Mouse (Mus musculus): ENCODE results near the gene Fermt3. TPM values are rescaled to one million over a fixed set of nuclear protein-coding genes. Genes with fewer than 3 reads are reported as not detected.
"Not testable (repeated sequence)": the region's sequence is repeated elsewhere in the genome, so short reads cannot be mapped to it uniquely, and the experiment has no call there.

Fermt3 gene
- total and polyA plus RNA-seq, 2 experiments from 2014 or later, result 5.1 to 11.1 TPM

GRCm38 (mm10) chr19:7056248-7057087, 37.2 kb upstream of the Fermt3 start, which contains the start of gene Macrod1:
Gene Macrod1, plus strand, starts transcription at chr19:7056810.
- Histone ChIP-seq H3K4me2 (ENCODE audit: low read depth, low read length) (peak within 1 kb of the TSS; percentile 99), H3K4me3 (ENCODE audit: low read depth, low read length) (peak within 1 kb of the TSS; percentile 68), H3K27me3 (ENCODE audit: control insufficient read depth, insufficient read depth, low read length) (no peaks in the 10 kb centered on the region), H3K9ac (replicated peaks; ENCODE audit: low read depth, low read length) (peak within 1 kb of the TSS; percentile 74), H3K9me3 (replicated peaks; ENCODE audit: control insufficient read depth, low read length) (no peaks in the 10 kb centered on the region), H3K4me1 (ENCODE audit: control insufficient read depth, insufficient read depth) (peaks cover 16% of the 10 kb centered on the region), H3K36me3 (replicated peaks; ENCODE audit: control insufficient read depth, insufficient read depth, low read length) (no peaks in the 10 kb centered on the region), H3K27ac (ENCODE audit: low read depth) (peak within 1 kb of the TSS; percentile 97)
- DNase-seq (ENCODE audit: low spot score) (peak; percentile 51), ATAC-seq (ENCODE audit: insufficient read depth, low read depth) (peak; percentile 62)
- TF ChIP-seq CTCF (IDR thresholded peaks at IDR 0.05; ENCODE audit: low read depth) (no peak), EP300 (IDR thresholded peaks at IDR 0.05; ENCODE audit: low read depth) (no peak)
- whole genome bisulfite sequencing, result 1% methylated on average over 66 of the region's 72 CpGs

GRCm38 (mm10) chr19:7055173-7055572, 35.9 kb upstream of the Fermt3 start:
- Histone ChIP-seq H3K4me2 (ENCODE audit: low read depth, low read length) (no peak overlapping the region), H3K9ac (replicated peaks; ENCODE audit: low read depth, low read length) (0 out of 2 replicates have a peak overlapping the region, but pooled peaks have one; percentile 4), H3K36me3 (replicated peaks; ENCODE audit: control insufficient read depth, insufficient read depth, low read length) (no peaks in the 10 kb centered on the region), H3K27me3 (ENCODE audit: control insufficient read depth, insufficient read depth, low read length) (no peaks in the 10 kb centered on the region), H3K4me3 (ENCODE audit: low read depth, low read length) (no peak overlapping the region), H3K9me3 (replicated peaks; ENCODE audit: control insufficient read depth, low read length) (peaks cover 7% of the 10 kb centered on the region; the same call in 1 of the 2 replicates), H3K27ac (ENCODE audit: low read depth) (peak overlapping the region; percentile 67), H3K4me1 (ENCODE audit: control insufficient read depth, insufficient read depth) (peaks cover 16% of the 10 kb centered on the region)
- DNase-seq (ENCODE audit: low spot score), result peak; percentile 63
- TF ChIP-seq CTCF (IDR thresholded peaks at IDR 0.05; ENCODE audit: low read depth), result peak; percentile 16; the same call in 1 of the 2 replicates
- TF ChIP-seq EP300 (IDR thresholded peaks at IDR 0.05; ENCODE audit: low read depth), result no peak
- ATAC-seq (ENCODE audit: insufficient read depth, low read depth), result no peak
- 36% methylated on average over 3 of the region's 3 CpGs for WGBS

- no peak for TF ChIP-seq CTCF (IDR thresholded peaks at IDR 0.05; ENCODE audit: low read depth)
- H3K4me3 ChIP-seq (ENCODE audit: low read depth, low read length), result no peak overlapping the region
- H3K9me3 ChIP-seq (replicated peaks; ENCODE audit: control insufficient read depth, low read length), result peaks cover 7% of the 10 kb centered on the region; the same call in 1 of the 2 replicates
- H3K9ac ChIP-seq (replicated peaks; ENCODE audit: low read depth, low read length), result 0 out of 2 replicates have a peak overlapping the region, but pooled peaks have one; percentile 4
- H3K4me1 ChIP-seq (ENCODE audit: control insufficient read depth, insufficient read depth), result peaks cover 16% of the 10 kb centered on the region
- H3K27ac ChIP-seq (ENCODE audit: low read depth), result peak overlapping the region; percentile 67
- H3K27me3 ChIP-seq (ENCODE audit: control insufficient read depth, insufficient read depth, low read length), result no peaks in the 10 kb centered on the region
- ATAC-seq (ENCODE audit: insufficient read depth, low read depth) (no peak), DNase-seq (ENCODE audit: low spot score) (peak; percentile 64)
- no peak overlapping the region for H3K4me2 ChIP-seq (ENCODE audit: low read depth, low read length)
- WGBS, result 32% methylated on average over 10 of the region's 10 CpGs
- H3K36me3 ChIP-seq (replicated peaks; ENCODE audit: control insufficient read depth, insufficient read depth, low read length), result no peaks in the 10 kb centered on the region
These were observed 35.5 kb upstream of the Fermt3 start for GRCm38 (mm10) chr19:7054772-7055171.

GRCm38 (mm10) chr19:7053382-7053781, 34.1 kb upstream of the Fermt3 start:
- not testable (repeated sequence) for H3K9me3 ChIP-seq (replicated peaks; ENCODE audit: control insufficient read depth, low read length); ATAC-seq (ENCODE audit: insufficient read depth, low read depth); H3K27me3 ChIP-seq (ENCODE audit: control insufficient read depth, insufficient read depth, low read length); H3K27ac ChIP-seq (ENCODE audit: low read depth); DNase-seq (ENCODE audit: low spot score); H3K36me3 ChIP-seq (replicated peaks; ENCODE audit: control insufficient read depth, insufficient read depth, low read length); H3K4me2 ChIP-seq (ENCODE audit: low read depth, low read length); H3K9ac ChIP-seq (replicated peaks; ENCODE audit: low read depth, low read length); H3K4me3 ChIP-seq (ENCODE audit: low read depth, low read length)
- whole genome bisulfite sequencing, result 86% methylated on average over 4 of the region's 4 CpGs
- peaks cover 16% of the 10 kb centered on the region for H3K4me1 ChIP-seq (ENCODE audit: control insufficient read depth, insufficient read depth)

GRCm38 (mm10) chr19:7044706-7045105, 25.4 kb upstream of the Fermt3 start:
- H3K36me3 ChIP-seq (replicated peaks; ENCODE audit: control insufficient read depth, insufficient read depth, low read length), result no peaks in the 10 kb centered on the region
- 0 out of 2 replicates have a peak, but pooled peaks cover 4% of the 10 kb centered on the region for H3K4me1 ChIP-seq (ENCODE audit: control insufficient read depth, insufficient read depth)
- no peak overlapping the region for H3K4me2 ChIP-seq (ENCODE audit: low read depth, low read length)
- no peaks in the 10 kb centered on the region for H3K9me3 ChIP-seq (replicated peaks; ENCODE audit: control insufficient read depth, low read length)
- ATAC-seq (ENCODE audit: insufficient read depth, low read depth) (no peak), DNase-seq (ENCODE audit: low spot score) (peak; percentile 71)
- no peak overlapping the region for H3K4me3 ChIP-seq (ENCODE audit: low read depth, low read length)
- no peaks in the 10 kb centered on the region for H3K27me3 ChIP-seq (ENCODE audit: control insufficient read depth, insufficient read depth, low read length)
- H3K27ac ChIP-seq (ENCODE audit: low read depth), result peak overlapping the region; percentile 76
- TF ChIP-seq CTCF (IDR thresholded peaks at IDR 0.05; ENCODE audit: low read depth), result no peak
- TF ChIP-seq EP300 (IDR thresholded peaks at IDR 0.05; ENCODE audit: low read depth), result no peak
- no peak overlapping the region for H3K9ac ChIP-seq (replicated peaks; ENCODE audit: low read depth, low read length)
- 18% methylated on average over 4 of the region's 4 CpGs for WGBS

Data from heart, postnatal 0 days (tissue).